Mouse (Mus musculus): ENCODE data around the gene Elmo3. TPM values are rescaled to one million over a fixed set of nuclear protein-coding genes. Genes with fewer than 3 reads are reported as not detected.

The Elmo3 gene
- 1.9 TPM for polyA plus RNA-seq (2014; fragmentation: Illumina TruSeq; extraction: RNeasy Lipid Tissue Mini Kit (QIAGEN cat#74804); ENCODE audit: low read depth, low replicate concordance)

GRCm38 (mm10) chr8:105305211-105306145 is at the start of gene Elmo3:
Gene Elmo3 (plus strand): TSS chr8:105305601.

GRCm38 (mm10) chr8:105264024-105264982 is 41.1 kb upstream of the Elmo3 start, which contains the start of the genes Tradd and Fbxl8:
Gene Tradd (minus strand): TSS chr8:105264609.
Gene Fbxl8 (plus strand): TSS chr8:105264648.

DNA sequence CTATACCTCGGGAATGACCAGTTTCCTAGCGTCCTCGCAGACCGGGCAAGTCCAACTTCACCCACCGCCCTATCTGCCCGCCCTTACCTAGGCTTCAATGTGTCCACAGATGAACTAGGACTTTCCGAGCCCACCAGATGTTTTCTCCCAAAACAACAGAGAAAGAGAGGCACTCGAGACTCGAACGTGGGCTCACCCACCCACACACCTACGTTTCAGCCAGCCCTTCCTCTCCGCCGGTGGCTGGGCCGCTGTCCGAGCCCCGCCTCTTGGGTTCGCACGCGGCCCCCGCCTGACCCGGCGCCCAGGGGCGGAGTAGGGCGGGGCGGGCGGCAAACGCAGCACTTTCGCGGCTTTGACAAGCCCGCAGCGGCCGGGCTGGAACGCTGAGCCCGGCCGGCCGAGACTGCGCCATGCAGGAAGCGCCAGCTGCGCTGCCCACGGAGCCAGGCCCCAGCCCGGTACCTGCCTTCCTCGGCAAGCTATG is 35.9 kb upstream of the Elmo3 start, which contains the start of gene Hsf4:
TSS of gene Hsf4 (plus strand) at position 341 of the 487 bp plus-strand sequence.

GRCm38 (mm10) chr8:105275840-105276239 is 29.6 kb upstream of the Elmo3 start, which contains the start of gene Nol3:
Gene Nol3 (plus strand): TSS chr8:105276140.

GRCm38 (mm10) chr8:105289805-105290460 is 15.5 kb upstream of the Elmo3 start, which contains the start of gene 4931428F04Rik:
Gene 4931428F04Rik (minus strand): TSS chr8:105289864.

GRCm38 (mm10) chr8:105295895-105296573 is 9.4 kb upstream of the Elmo3 start, which contains the start of gene Exoc3l:
Gene Exoc3l (minus strand): TSS chr8:105296101.

DNA sequence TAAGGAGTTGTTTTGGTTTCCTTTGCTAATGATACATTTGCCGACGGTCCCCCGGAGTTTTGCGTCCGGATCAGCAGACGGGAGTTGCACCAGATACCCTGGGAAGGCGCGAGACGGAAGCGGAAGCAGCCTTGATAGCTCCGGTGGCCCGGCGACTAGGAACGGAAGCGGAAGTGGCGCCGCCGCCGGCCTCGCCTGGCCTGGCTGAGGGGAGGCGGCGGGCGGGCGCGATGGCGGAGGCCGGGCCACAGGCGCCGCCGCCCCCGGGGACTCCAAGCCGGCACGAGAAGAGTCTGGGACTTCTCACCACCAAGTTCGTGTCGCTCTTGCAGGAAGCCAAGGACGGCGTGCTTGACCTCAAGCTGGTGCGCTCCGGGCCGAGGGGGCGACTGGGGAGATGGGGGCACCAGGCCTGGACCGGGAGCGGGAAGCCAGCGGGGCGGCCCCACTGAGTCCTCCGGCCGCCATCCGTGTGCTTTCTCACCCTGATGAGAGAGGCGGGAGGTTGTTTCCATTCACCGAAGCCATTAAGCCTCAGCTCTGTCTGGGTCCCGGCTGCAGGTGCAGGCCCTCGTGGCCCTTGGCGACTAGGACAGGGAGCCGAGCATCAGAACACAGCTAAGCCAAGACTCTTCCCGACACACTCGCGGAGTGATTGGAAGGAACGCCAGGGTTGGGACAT is 7.7 kb upstream of the Elmo3 start, which contains the start of gene E2f4:
TSS of gene E2f4 (plus strand) at position 153 of the 682 bp plus-strand sequence.

DNA sequence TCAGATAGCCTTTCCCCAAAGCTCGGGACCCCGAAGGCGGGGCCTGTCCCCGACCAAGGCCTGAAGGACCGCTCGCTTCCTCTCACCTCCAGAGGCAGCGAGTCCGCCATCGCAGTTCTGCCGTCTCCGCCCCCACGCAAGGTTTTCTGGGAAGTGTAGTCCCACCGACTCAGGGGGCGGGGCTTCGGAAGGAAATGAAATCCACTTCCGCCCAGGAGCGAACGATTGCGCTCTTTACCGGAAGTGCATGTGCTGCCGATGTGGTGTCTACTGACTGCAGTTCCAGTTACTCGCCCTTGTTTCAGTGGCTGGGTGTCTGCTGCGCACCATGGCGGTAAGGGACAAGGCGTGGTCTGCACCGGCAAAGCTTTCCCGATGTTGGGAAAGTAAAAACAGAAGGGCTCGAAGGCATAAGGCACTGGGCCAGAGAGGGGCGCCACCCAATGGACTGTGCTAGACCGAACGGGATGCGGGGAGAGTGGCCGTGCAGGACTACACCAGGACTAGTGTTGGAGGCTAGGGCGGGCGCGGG is 20.8 kb downstream of the Elmo3 start, which contains the start of the genes Lrrc29 and Tmem208:
TSS of gene Lrrc29 (minus strand) at position 138 of the 532 bp plus-strand sequence.
TSS of gene Tmem208 (plus strand) at position 214 of the 532 bp plus-strand sequence.

DNA sequence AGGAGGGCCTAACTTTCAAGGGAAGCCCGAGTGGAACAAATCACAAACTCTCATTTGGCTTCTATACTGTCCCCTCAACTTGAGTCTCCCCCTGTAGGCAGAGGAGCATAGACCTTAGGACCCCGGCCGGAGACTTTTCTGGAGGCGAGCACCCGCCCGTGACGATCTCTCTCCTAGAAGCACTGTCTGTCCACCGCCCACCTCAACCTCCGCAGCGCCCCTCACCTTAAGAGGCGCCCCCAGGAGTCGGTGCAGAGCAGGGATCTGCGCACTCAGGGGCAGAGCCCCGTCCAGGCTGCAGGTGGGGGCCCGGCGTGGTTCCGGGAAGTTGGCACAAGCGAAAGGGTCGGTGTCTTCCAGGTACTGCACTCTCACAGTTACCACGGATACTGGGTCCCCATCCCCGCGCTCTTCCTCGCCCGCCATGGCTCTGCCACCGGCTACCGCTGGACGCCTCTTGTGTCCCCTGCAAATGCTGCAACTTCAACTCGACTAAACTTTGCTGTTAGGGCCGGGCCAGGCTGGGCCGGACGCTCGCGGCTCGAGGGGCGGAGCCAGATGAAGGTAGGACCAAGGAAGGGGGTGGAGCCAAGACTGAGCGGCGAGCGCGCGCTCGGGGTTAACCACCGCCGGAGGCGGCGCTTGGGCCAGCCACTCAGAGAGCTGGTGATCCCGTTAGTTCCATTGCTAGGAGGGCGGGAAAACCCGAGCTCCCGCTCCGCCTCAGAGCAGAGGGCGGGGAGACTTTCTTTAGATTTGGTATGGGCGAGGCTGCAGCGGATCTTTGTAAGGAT is 42.2 kb downstream of the Elmo3 start, which contains the start of gene Fhod1:
TSS of gene Fhod1 (minus strand) at position 526 of the 794 bp plus-strand sequence.

GRCm38 (mm10) chr8:105348450-105349095 is 43.2 kb downstream of the Elmo3 start, which contains the start of gene Slc9a5:
Gene Slc9a5 (plus strand): TSS chr8:105348843.

Other genes starting within 250 kb of the Elmo3 start
- 0.58 TPM for gene Ces3b, start 221.8 kb upstream of the Elmo3 start, polyA plus RNA-seq (2014; fragmentation: Illumina TruSeq; extraction: RNeasy Lipid Tissue Mini Kit (QIAGEN cat#74804); ENCODE audit: low read depth, low replicate concordance)
- gene Ces4a, start 173.8 kb upstream of the Elmo3 start, polyA plus RNA-seq (2014; fragmentation: Illumina TruSeq; extraction: RNeasy Lipid Tissue Mini Kit (QIAGEN cat#74804); ENCODE audit: low read depth, low replicate concordance) = not detected
- 22.1 TPM for gene Cbfb, start 134.9 kb upstream of the Elmo3 start, polyA plus RNA-seq (2014; fragmentation: Illumina TruSeq; extraction: RNeasy Lipid Tissue Mini Kit (QIAGEN cat#74804); ENCODE audit: low read depth, low replicate concordance)
- gene D230025D16Rik, start 80.5 kb upstream of the Elmo3 start, polyA plus RNA-seq (2014; fragmentation: Illumina TruSeq; extraction: RNeasy Lipid Tissue Mini Kit (QIAGEN cat#74804); ENCODE audit: low read depth, low replicate concordance) = 18.1 TPM
- 4.2 TPM for gene B3gnt9, start 50.4 kb upstream of the Elmo3 start, polyA plus RNA-seq (2014; fragmentation: Illumina TruSeq; extraction: RNeasy Lipid Tissue Mini Kit (QIAGEN cat#74804); ENCODE audit: low read depth, low replicate concordance)
- gene Tradd, start 41.0 kb upstream of the Elmo3 start, polyA plus RNA-seq (2014; fragmentation: Illumina TruSeq; extraction: RNeasy Lipid Tissue Mini Kit (QIAGEN cat#74804); ENCODE audit: low read depth, low replicate concordance) = 3.1 TPM
- 2.7 TPM for gene Fbxl8, start 41.0 kb upstream of the Elmo3 start, polyA plus RNA-seq (2014; fragmentation: Illumina TruSeq; extraction: RNeasy Lipid Tissue Mini Kit (QIAGEN cat#74804); ENCODE audit: low read depth, low replicate concordance)
- 5.8 TPM for gene Hsf4, start 35.8 kb upstream of the Elmo3 start, polyA plus RNA-seq (2014; fragmentation: Illumina TruSeq; extraction: RNeasy Lipid Tissue Mini Kit (QIAGEN cat#74804); ENCODE audit: low read depth, low replicate concordance)
- 30.7 TPM for gene Nol3, start 29.5 kb upstream of the Elmo3 start, polyA plus RNA-seq (2014; fragmentation: Illumina TruSeq; extraction: RNeasy Lipid Tissue Mini Kit (QIAGEN cat#74804); ENCODE audit: low read depth, low replicate concordance)
- gene 4931428F04Rik, start 15.7 kb upstream of the Elmo3 start, polyA plus RNA-seq (2014; fragmentation: Illumina TruSeq; extraction: RNeasy Lipid Tissue Mini Kit (QIAGEN cat#74804); ENCODE audit: low read depth, low replicate concordance) = 2.0 TPM
- gene Exoc3l, start 9.5 kb upstream of the Elmo3 start, polyA plus RNA-seq (2014; fragmentation: Illumina TruSeq; extraction: RNeasy Lipid Tissue Mini Kit (QIAGEN cat#74804); ENCODE audit: low read depth, low replicate concordance) = 7.5 TPM
- 31.1 TPM for gene E2f4, start 7.9 kb upstream of the Elmo3 start, polyA plus RNA-seq (2014; fragmentation: Illumina TruSeq; extraction: RNeasy Lipid Tissue Mini Kit (QIAGEN cat#74804); ENCODE audit: low read depth, low replicate concordance)
- gene Lrrc29, start 20.7 kb downstream of the Elmo3 start, polyA plus RNA-seq (2014; fragmentation: Illumina TruSeq; extraction: RNeasy Lipid Tissue Mini Kit (QIAGEN cat#74804); ENCODE audit: low read depth, low replicate concordance) = 0.60 TPM
- 38.9 TPM for gene Tmem208, start 20.8 kb downstream of the Elmo3 start, polyA plus RNA-seq (2014; fragmentation: Illumina TruSeq; extraction: RNeasy Lipid Tissue Mini Kit (QIAGEN cat#74804); ENCODE audit: low read depth, low replicate concordance)
- 8.3 TPM for gene Fhod1, start 42.4 kb downstream of the Elmo3 start, polyA plus RNA-seq (2014; fragmentation: Illumina TruSeq; extraction: RNeasy Lipid Tissue Mini Kit (QIAGEN cat#74804); ENCODE audit: low read depth, low replicate concordance)
- 0.92 TPM for gene Slc9a5, start 43.2 kb downstream of the Elmo3 start, polyA plus RNA-seq (2014; fragmentation: Illumina TruSeq; extraction: RNeasy Lipid Tissue Mini Kit (QIAGEN cat#74804); ENCODE audit: low read depth, low replicate concordance)
- gene Plekhg4, start 67.7 kb downstream of the Elmo3 start, polyA plus RNA-seq (2014; fragmentation: Illumina TruSeq; extraction: RNeasy Lipid Tissue Mini Kit (QIAGEN cat#74804); ENCODE audit: low read depth, low replicate concordance) = not detected
- not detected for gene Kctd19, start 107.9 kb downstream of the Elmo3 start, polyA plus RNA-seq (2014; fragmentation: Illumina TruSeq; extraction: RNeasy Lipid Tissue Mini Kit (QIAGEN cat#74804); ENCODE audit: low read depth, low replicate concordance)
- 1.1 TPM for gene Lrrc36, start 108.0 kb downstream of the Elmo3 start, polyA plus RNA-seq (2014; fragmentation: Illumina TruSeq; extraction: RNeasy Lipid Tissue Mini Kit (QIAGEN cat#74804); ENCODE audit: low read depth, low replicate concordance)
- 66.4 TPM for gene Tppp3, start 165.9 kb downstream of the Elmo3 start, polyA plus RNA-seq (2014; fragmentation: Illumina TruSeq; extraction: RNeasy Lipid Tissue Mini Kit (QIAGEN cat#74804); ENCODE audit: low read depth, low replicate concordance)
- gene Zdhhc1, start 191.3 kb downstream of the Elmo3 start, polyA plus RNA-seq (2014; fragmentation: Illumina TruSeq; extraction: RNeasy Lipid Tissue Mini Kit (QIAGEN cat#74804); ENCODE audit: low read depth, low replicate concordance) = 23.5 TPM
- not detected for gene Hsd11b2, start 213.2 kb downstream of the Elmo3 start, polyA plus RNA-seq (2014; fragmentation: Illumina TruSeq; extraction: RNeasy Lipid Tissue Mini Kit (QIAGEN cat#74804); ENCODE audit: low read depth, low replicate concordance)

All from heart, adult 10 weeks (tissue).